In genomic region chr4:150315301-150315700, GRCm38 (mm10) we compare ENCODE assay signal across 19 mouse cellular contexts. TPM values are rescaled to one million over a fixed set of nuclear protein-coding genes. Genes with fewer than 3 reads are reported as not detected.
DNase-seq lines count a peak whose midpoint lies in the region; ATAC-seq and TF ChIP-seq lines count a peak whose summit lies in the region.
"Had no signal": no experiment of that assay in that cellular context is flagged by ENCODE, and none has a peak within 500 bp of the region (broad histone marks: within the 10 kb centered on the region; RNA-seq: fewer than 3 reads in every experiment).

No protein-coding gene starts in this region.

- no peak overlapping the region for H3ac ChIP-seq in C2C12 (ENCODE audit: control insufficient read depth, insufficient read length, low read depth)

- H3K9me3 ChIP-seq in forebrain, embryonic 13.5 days (replicated peaks): no peaks in the 10 kb centered on the region
- H3K9me3 ChIP-seq: embryonic facial prominence, embryonic 15.5 days had no signal

- no peak overlapping the region for H3K9ac ChIP-seq in forebrain, embryonic 13.5 days
- H3K9ac ChIP-seq: embryonic facial prominence, embryonic 15.5 days; lung, embryonic 14.5 days had no signal

- H3K36me3 ChIP-seq in C2C12 (ENCODE audit: control insufficient read depth, insufficient read depth): no peaks in the 10 kb centered on the region
- no peaks in the 10 kb centered on the region for H3K36me3 ChIP-seq in forebrain, embryonic 13.5 days (ENCODE audit: poor library complexity, severe bottlenecking)
- H3K36me3 ChIP-seq: embryonic facial prominence, embryonic 15.5 days had no signal

- intact Hi-C loops in gastrocnemius, adult 2 months (cut with DNase I): no loop called here

- 96% methylated on average over 19 of the region's 19 CpGs for WGBS in forebrain, embryonic 13.5 days

- H3K27me3 ChIP-seq in C2C12 (ENCODE audit: control insufficient read depth, insufficient read depth, insufficient read length): no peaks in the 10 kb centered on the region
- H3K27me3 ChIP-seq in forebrain, embryonic 13.5 days: no peaks in the 10 kb centered on the region
- H3K27me3 ChIP-seq: embryonic facial prominence, embryonic 15.5 days had no signal

- H3K4me3 ChIP-seq in gastrocnemius, adult 2 months: peak overlapping the region; percentile 56
- H3K4me3 ChIP-seq in layer of hippocampus, adult 2 months: no peak overlapping the region
- H3K4me3 ChIP-seq in C2C12 (ENCODE audit: insufficient read depth, poor library complexity, severe bottlenecking): peak overlapping the region; percentile 14
- H3K4me3 ChIP-seq in forebrain, embryonic 13.5 days: no peak overlapping the region
- H3K4me3 ChIP-seq: embryonic facial prominence, embryonic 15.5 days had no signal

- ATAC-seq in forebrain, embryonic 13.5 days: no peak
- ATAC-seq: activated CD4-positive, CD25-positive, alpha-beta regulatory T cell, adult 4 months had no signal

- no peak for TF ChIP-seq CTCF in gastrocnemius, adult 2 months (IDR thresholded peaks at IDR 0.05)
- no peak for TF ChIP-seq CTCF in layer of hippocampus, adult 2 months (conservative IDR thresholded peaks at IDR 0.05)
- no peak for TF ChIP-seq CTCF in C2C12 (IDR thresholded peaks at IDR 0.05; ENCODE audit: control insufficient read depth, insufficient read depth, insufficient read length)

- H3K79me2 ChIP-seq in C2C12 (ENCODE audit: control insufficient read depth, insufficient read depth): peaks cover 98% of the 10 kb centered on the region

- DNase-seq in gastrocnemius, adult 2 months: peak; percentile 31
- no peak for DNase-seq in gastrocnemius, adult 18-20 months (ENCODE audit: low spot score)
- no peak for DNase-seq in layer of hippocampus, adult 2 months (ENCODE audit: low spot score in 2 of 2)
- no peak for DNase-seq in layer of hippocampus, postnatal 36 days
- peak; percentile 51 for DNase-seq in ZHBTc4 (ENCODE audit: low read depth, low spot score)
- DNase-seq in Muller cell, postnatal 12 days (ENCODE audit: inconsistent ontology term): no peak
- DNase-seq: B cell, adult 2 months; cerebellum, adult 9-11 months; kidney, adult 8-10 months; kidney, postnatal 4 days; left cerebral cortex, postnatal 4 days; lung, embryonic 14.5 days; lung, postnatal 4 days had no signal

- no peak overlapping the region; the same call in 1 of the 2 replicates for H3K27ac ChIP-seq in gastrocnemius, adult 2 months
- H3K27ac ChIP-seq in layer of hippocampus, adult 2 months: peak overlapping the region; percentile 24; the same call in 1 of the 2 replicates
- no peak overlapping the region for H3K27ac ChIP-seq in forebrain, embryonic 13.5 days
- H3K27ac ChIP-seq: embryonic facial prominence, embryonic 15.5 days had no signal

- peaks cover 67% of the 10 kb centered on the region for H3K79me3 ChIP-seq in C2C12 (ENCODE audit: low read depth)

- no peak overlapping the region for H3K4me2 ChIP-seq in forebrain, embryonic 13.5 days
- H3K4me2 ChIP-seq: embryonic facial prominence, embryonic 15.5 days; heart, embryonic 11.5 days; lung, embryonic 14.5 days; midbrain, embryonic 11.5 days had no signal

- peaks cover 35% of the 10 kb centered on the region for H3K4me1 ChIP-seq in forebrain, embryonic 13.5 days

TF ChIP-seq in C2C12, 6 proteins besides CTCF, POLR2A, EP300 and RAD21:
- no peak for TF ChIP-seq USF1 (IDR thresholded peaks at IDR 0.05; ENCODE audit: low read depth)
- TF ChIP-seq MYOD1 (IDR thresholded peaks at IDR 0.05; ENCODE audit: control insufficient read depth, insufficient read length, low read depth): no peak
- TF ChIP-seq MAX (IDR thresholded peaks at IDR 0.05): no peak
- TF ChIP-seq MYOG (IDR thresholded peaks at IDR 0.05; ENCODE audit: control insufficient read depth, extremely low read depth, insufficient read length): no peak
- no peak for TF ChIP-seq CEBPB (IDR thresholded peaks at IDR 0.05; ENCODE audit: low read depth)
- no peak for TF ChIP-seq FOSL1 (IDR thresholded peaks at IDR 0.05; ENCODE audit: insufficient read depth, low read length, poor library complexity, severe bottlenecking)

RNA-seq across cellular contexts. Expression of gene Rere, which starts 33.9 kb away (rescaled TPM):
- total RNA-seq in gastrocnemius, adult 2 months (2021): 10 to 100 TPM; 71.3 to 95.7 TPM
- 10 to 100 TPM; 66.1 to 70.4 TPM for total RNA-seq in gastrocnemius, adult 18-20 months (2021)
- total RNA-seq in layer of hippocampus, adult 2 months (2021): 100 to 1,000 TPM; 144 to 153 TPM
- 100 to 1,000 TPM; 114 to 152 TPM for total RNA-seq in layer of hippocampus, postnatal 36 days (2021)
- polyA plus RNA-seq in C2C12 (2012; fragmentation: generic; extraction: Trizol): 27.1 TPM
- 26.1 and 32.9 TPM in 2 replicates for polyA plus RNA-seq in forebrain, embryonic 13.5 days (2015; fragmentation: Nextera tagmentation; extraction: Ambion mirVana)

Comparison
In these comparisons a context has a peak if more than half of its experiments do, and no peak if none do; other contexts are left out.
1. DNase-seq: peak in gastrocnemius, adult 2 months (single experiment) and ZHBTc4 (single experiment); none in gastrocnemius, adult 18-20 months (single experiment), layer of hippocampus, adult 2 months (0 of 2), layer of hippocampus, postnatal 36 days (0 of 2) and Muller cell, postnatal 12 days (single experiment).
2. H3K4me3 ChIP-seq: peak in gastrocnemius, adult 2 months (single experiment) and C2C12 (single experiment); none in layer of hippocampus, adult 2 months (single experiment) and forebrain, embryonic 13.5 days (single experiment).